Mouse (Mus musculus) brain, embryonic 14.5 days (tissue): ENCODE measurements around the gene Tsc1. TPM values are rescaled to one million over a fixed set of nuclear protein-coding genes. Genes with fewer than 3 reads are reported as not detected.

Experiments used
- DNase-seq: peaks from one replicate; pipeline ENCODE4 v3.0.0-alpha.2; 2011; ENCODE audit warnings: low read depth
- CTCF ChIP-seq: fragments of 200-500 bp; IDR thresholded peaks from 2 replicates; pipeline ENCODE4 v1.5.1; 2012; ENCODE audit warnings: inconsistent platforms, mild to moderate bottlenecking, moderate library complexity, borderline replicate concordance; ENCODE audit not compliant: insufficient read depth, insufficient read length; ENCODE audit errors: extremely low read depth
- POLR2A ChIP-seq: fragments of 200-500 bp; IDR thresholded peaks from 2 replicates; pipeline ENCODE4 v1.6.1; 2012; ENCODE audit warnings: mild to moderate bottlenecking, inconsistent platforms, borderline replicate concordance; ENCODE audit not compliant: poor library complexity, insufficient read depth, insufficient read length, severe bottlenecking; ENCODE audit errors: extremely low read depth
- polyA plus RNA-seq: library from polyadenylated mRNA; depleted of rRNA; stranded (reverse); fragments of >200 nt; gene quantifications from 2 replicates; pipeline ENCODE4 v1.2.3, GENCODE M21; 2012; rRNA removed

Tsc1 gene
- polyA plus RNA-seq, 1 experiment = 40.6 TPM

DNA sequence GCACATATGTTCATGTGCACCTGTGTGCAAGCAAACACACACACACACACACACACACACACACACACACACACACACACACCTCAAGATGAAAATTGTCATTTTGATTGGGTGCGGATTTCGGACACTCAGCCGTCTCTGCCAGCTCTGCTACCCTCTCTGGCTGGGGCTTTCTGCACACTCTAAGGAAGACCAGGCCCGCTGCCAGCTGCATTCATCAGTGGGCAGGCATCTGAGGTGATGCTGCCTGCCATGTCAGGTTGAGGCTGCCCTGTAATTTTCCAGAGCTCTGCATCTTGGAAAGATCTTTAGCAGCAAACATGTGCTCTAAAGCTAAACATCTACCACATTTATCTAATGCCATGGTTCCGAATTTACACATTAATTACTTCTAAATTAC, 96.1 kb downstream of the Tsc1 start:
- peak; percentile 75 for DNase-seq
- TF ChIP-seq POLR2A = no peak
- TF ChIP-seq CTCF = no peak

DNA sequence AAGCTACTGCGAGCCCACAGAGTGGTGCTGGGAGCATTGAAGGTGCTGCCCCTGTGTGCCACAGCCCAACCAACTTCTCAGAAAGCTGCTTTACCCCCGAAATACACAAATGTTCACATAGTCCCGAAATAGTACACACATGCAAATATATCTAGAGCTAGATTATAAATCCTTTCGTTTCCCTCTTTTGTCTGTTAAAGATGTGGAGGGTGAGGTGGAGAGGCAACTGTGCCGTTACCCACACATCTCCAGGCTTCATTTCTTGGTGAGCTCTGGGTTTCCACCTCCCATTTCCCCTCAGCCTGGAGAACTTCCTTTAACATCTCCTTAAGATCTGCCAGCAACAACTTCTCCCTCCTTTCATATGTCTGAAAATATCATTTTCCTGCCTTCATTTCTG, 99.1 kb downstream of the Tsc1 start:
- TF ChIP-seq POLR2A (no peak), CTCF (no peak)
- no peak for DNase-seq

Other genes starting within 250 kb of the Tsc1 start
- gene Ppp1r26, start 194.4 kb upstream of the Tsc1 start, polyA plus RNA-seq = 18.9 and 28.3 TPM in 2 replicates
- gene 1700007K13Rik, start 174.9 kb upstream of the Tsc1 start, polyA plus RNA-seq = 1.3 and 2.1 TPM in 2 replicates
- gene Mrps2, start 173.2 kb upstream of the Tsc1 start, polyA plus RNA-seq = 50.3 and 61.5 TPM in 2 replicates
- 0.91 and 1.8 TPM in 2 replicates for gene Gbgt1, start 144.3 kb upstream of the Tsc1 start, polyA plus RNA-seq
- 0.37 TPM in 1 of 2 replicates, not detected in the other for gene Gm10134, start 135.1 kb upstream of the Tsc1 start, polyA plus RNA-seq
- gene Ralgds, start 128.1 kb upstream of the Tsc1 start, polyA plus RNA-seq = 179 and 191 TPM in 2 replicates
- 0.10 and 0.14 TPM in 2 replicates for gene Cel, start 77.8 kb upstream of the Tsc1 start, polyA plus RNA-seq
- 45.9 and 51.4 TPM in 2 replicates for gene Gtf3c5, start 57.5 kb upstream of the Tsc1 start, polyA plus RNA-seq
- 0.09 and 0.33 TPM in 2 replicates for gene Gfi1b, start 19.2 kb upstream of the Tsc1 start, polyA plus RNA-seq
- gene Spaca9, start 58.5 kb downstream of the Tsc1 start, polyA plus RNA-seq = 1.5 and 2.4 TPM in 2 replicates
- 1.3 and 1.5 TPM in 2 replicates for gene Ak8, start 58.9 kb downstream of the Tsc1 start, polyA plus RNA-seq
- 20.2 and 30.9 TPM in 2 replicates for gene Gtf3c4, start 199.1 kb downstream of the Tsc1 start, polyA plus RNA-seq
- gene Ddx31, start 199.2 kb downstream of the Tsc1 start, polyA plus RNA-seq = 13.0 and 14.6 TPM in 2 replicates